Mouse (Mus musculus) liver, embryonic 16.5 days (tissue): ENCODE data around the gene Atp8a2. TPM values are rescaled to one million over a fixed set of nuclear protein-coding genes. Genes with fewer than 3 reads are reported as not detected.

Source experiments
- ATAC-seq: fragments of 200-750 bp; cut with Nextera tagmentation; 2 replicates; pipeline ENCODE4 v1.8.0; 2017; ENCODE audit warnings: low read depth, mild to moderate bottlenecking, moderate number of reproducible peaks, moderate library complexity
- H3K27ac ChIP-seq: fragments of 300-500 bp; sonication (generic); 2 replicates; pipeline ENCODE4 v1.5.1; 2014; ENCODE audit warnings: mild to moderate bottlenecking, low read length
- H3K27me3 ChIP-seq: fragments of 300-500 bp; sonication (generic); 2 replicates; pipeline ENCODE4 v1.6.1; 2014; ENCODE audit warnings: low read depth, low read length, mixed read lengths; ENCODE audit not compliant: control insufficient read depth, insufficient read depth
- H3K36me3 ChIP-seq: fragments of 300-500 bp; sonication (generic); 2 replicates; pipeline ENCODE4 v1.6.1; 2014; ENCODE audit warnings: mild to moderate bottlenecking; ENCODE audit not compliant: control insufficient read depth, insufficient read depth
- H3K4me1 ChIP-seq: fragments of 300-500 bp; sonication (generic); 2 replicates; pipeline ENCODE4 v1.6.1; 2014; ENCODE audit warnings: low read depth, low read length, mixed read lengths; ENCODE audit not compliant: control insufficient read depth
- H3K4me2 ChIP-seq: fragments of 300-500 bp; sonication (generic); 2 replicates; pipeline ENCODE4 v1.6.1; 2014; ENCODE audit warnings: low read depth, low read length, mixed read lengths
- H3K4me3 ChIP-seq: fragments of 300-500 bp; sonication (generic); 2 replicates; pipeline ENCODE4 v1.5.1; 2014; ENCODE audit warnings: low read depth, mild to moderate bottlenecking, low read length
- H3K9ac ChIP-seq: fragments of 300-500 bp; sonication (generic); 2 replicates; pipeline ENCODE4 v1.6.1; 2014; ENCODE audit warnings: low read depth, low read length
- H3K9me3 ChIP-seq: fragments of 300-500 bp; sonication (generic); replicated peaks from 2 replicates; pipeline ENCODE4 v1.6.1; 2016; ENCODE audit warnings: low read length; ENCODE audit not compliant: control insufficient read depth
- WGBS: fragments of 180-500 bp; shearing (Covaris S2); extraction: QIAGEN DNeasy Blood & Tissue Kit; methylation state at CpG from one replicate; pipeline ENCODE4 v1.1.7; 2014; ENCODE audit not compliant: insufficient replicate concordance; 5-methylcytosine and 5-hydroxymethylcytosine counted together
- microRNA counts: library from miRNA; unstranded; fragments of <30 nt; microRNA quantifications from one replicate; lab custom pipeline; 2016
- microRNA-seq: library from miRNA; unstranded; fragments of <30 nt; microRNA quantifications from one replicate; pipeline ENCODE4, GENCODE M21; 2016
- polyA plus RNA-seq: library from polyadenylated mRNA; unstranded; fragments of >200 nt; fragmentation: Nextera tagmentation; extraction: Ambion mirVana; gene quantifications from 2 replicates; pipeline ENCODE4 v1.2.1, GENCODE M21; 2015

Gene Atp8a2
- polyA plus RNA-seq, 1 experiment from 2014 or later = 5.3 TPM

DNA sequence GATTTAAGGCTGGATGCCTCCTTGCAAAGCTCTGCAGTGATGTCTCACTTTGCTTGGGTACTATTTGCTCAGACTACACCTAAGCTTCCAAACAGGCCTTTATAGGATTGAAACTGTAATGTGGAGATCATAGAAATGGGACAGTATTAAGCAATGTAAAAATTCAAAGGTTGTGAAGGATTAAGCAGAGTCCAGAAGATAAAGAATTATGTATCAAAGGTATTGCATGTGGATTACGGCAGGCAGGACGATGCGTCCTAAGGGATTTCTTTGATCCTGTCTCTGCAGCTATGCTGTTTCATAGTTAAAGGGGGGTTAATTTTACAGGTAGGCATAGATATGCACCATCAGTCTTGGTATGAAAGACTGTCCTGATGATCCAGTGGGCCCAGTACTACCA lies 604.4 kb downstream of the Atp8a2 start:
- Histone ChIP-seq H3K9ac (no peak overlapping the region), H3K36me3 (peaks cover 10% of the 10 kb centered on the region), H3K27ac (no peak overlapping the region), H3K4me1 (peaks cover 6% of the 10 kb centered on the region), H3K9me3 (no peaks in the 10 kb centered on the region), H3K27me3 (no peaks in the 10 kb centered on the region), H3K4me3 (no peak overlapping the region), H3K4me2 (no peak overlapping the region)
- ATAC-seq = no peak
- 92% methylated on average over 3 of the region's 3 CpGs for WGBS

DNA sequence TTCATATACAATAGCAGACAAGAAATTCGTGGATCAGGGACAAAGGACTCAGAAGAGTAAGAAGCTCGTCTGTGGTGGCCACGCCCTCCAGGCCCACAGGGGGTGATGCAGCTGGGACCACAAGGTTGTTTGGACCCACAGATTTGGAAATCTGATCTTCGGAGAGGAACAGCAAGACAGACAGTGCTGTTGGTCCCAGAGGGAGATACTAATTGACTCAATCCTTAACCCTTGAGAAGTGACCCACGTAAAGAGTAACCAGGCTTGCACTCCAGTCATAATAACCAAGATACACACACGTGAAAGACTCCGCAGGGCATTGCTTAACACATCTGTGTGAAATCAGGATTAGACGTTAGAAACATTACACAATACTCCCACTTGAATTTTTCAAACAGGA lies 605.1 kb downstream of the Atp8a2 start:
- H3K4me2 ChIP-seq = no peak overlapping the region
- H3K36me3 ChIP-seq = peaks cover 10% of the 10 kb centered on the region
- H3K4me1 ChIP-seq = peaks cover 4% of the 10 kb centered on the region
- no peak overlapping the region for H3K4me3 ChIP-seq
- no peaks in the 10 kb centered on the region for H3K27me3 ChIP-seq
- H3K27ac ChIP-seq = no peak overlapping the region
- no peak overlapping the region for H3K9ac ChIP-seq
- WGBS = 65% methylated on average over 8 of the region's 8 CpGs
- H3K9me3 ChIP-seq = no peaks in the 10 kb centered on the region
- no peak for ATAC-seq

DNA sequence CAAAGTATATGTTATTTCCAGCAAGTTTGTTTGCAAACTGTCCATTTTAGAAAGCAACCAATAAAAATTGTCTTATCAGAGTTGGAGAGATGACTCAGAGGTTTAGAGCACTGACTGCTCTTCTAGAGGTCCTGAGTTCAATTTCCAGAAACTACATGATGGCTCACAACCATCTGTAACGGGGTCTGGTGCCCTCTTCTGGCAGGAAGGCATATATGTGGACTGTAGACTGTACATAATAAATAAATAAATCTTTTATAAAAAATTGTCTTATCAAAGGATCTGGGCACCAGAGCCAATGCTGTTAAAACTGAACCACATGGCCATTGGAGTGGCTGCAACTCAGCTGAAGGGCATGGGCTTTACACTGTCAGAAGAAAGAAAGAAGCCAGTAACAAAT lies 606.4 kb downstream of the Atp8a2 start:
- no peak for ATAC-seq
- WGBS = 58% methylated on average over 1 of the region's 1 CpGs
- no peaks in the 10 kb centered on the region for H3K27me3 ChIP-seq

More for the DNA sequence above, 606.4 kb downstream of the Atp8a2 start:
- no peak overlapping the region for H3K27ac ChIP-seq
- H3K4me3 ChIP-seq = no peak overlapping the region
- H3K36me3 ChIP-seq = peaks cover 16% of the 10 kb centered on the region
- H3K4me1 ChIP-seq = no peaks in the 10 kb centered on the region
- H3K9me3 ChIP-seq = no peaks in the 10 kb centered on the region
- H3K9ac ChIP-seq = no peak overlapping the region
- H3K4me2 ChIP-seq = no peak overlapping the region

MicroRNAs encoded within 50 kb of the gene (microRNA counts, 519-probe panel; counts per million panel counts)
- 60.7 counts per million for microRNA mmu-miR-719 (lab: Ali Mortazavi, UCI)

Small RNAs within 50 kb of the gene (microRNA-seq; reads per million reads assigned to microRNA genes)
- not detected for gene Mir719

Other genes with a start within 250 kb of the Atp8a2 start
- 0.05 and 0.08 TPM in 2 replicates for gene Nupl1, start 54.3 kb upstream of the Atp8a2 start, polyA plus RNA-seq
- 25.0 and 27.9 TPM in 2 replicates for gene Gm49336, start 54.3 kb upstream of the Atp8a2 start, polyA plus RNA-seq
- 13.1 and 14.2 TPM in 2 replicates for gene Mtmr6, start 68.0 kb upstream of the Atp8a2 start, polyA plus RNA-seq
- gene Amer2, start 176.1 kb upstream of the Atp8a2 start, polyA plus RNA-seq = 0.34 and 0.36 TPM in 2 replicates